Mouse (Mus musculus): ENCODE measurements around the gene Ccl5.

DNA sequence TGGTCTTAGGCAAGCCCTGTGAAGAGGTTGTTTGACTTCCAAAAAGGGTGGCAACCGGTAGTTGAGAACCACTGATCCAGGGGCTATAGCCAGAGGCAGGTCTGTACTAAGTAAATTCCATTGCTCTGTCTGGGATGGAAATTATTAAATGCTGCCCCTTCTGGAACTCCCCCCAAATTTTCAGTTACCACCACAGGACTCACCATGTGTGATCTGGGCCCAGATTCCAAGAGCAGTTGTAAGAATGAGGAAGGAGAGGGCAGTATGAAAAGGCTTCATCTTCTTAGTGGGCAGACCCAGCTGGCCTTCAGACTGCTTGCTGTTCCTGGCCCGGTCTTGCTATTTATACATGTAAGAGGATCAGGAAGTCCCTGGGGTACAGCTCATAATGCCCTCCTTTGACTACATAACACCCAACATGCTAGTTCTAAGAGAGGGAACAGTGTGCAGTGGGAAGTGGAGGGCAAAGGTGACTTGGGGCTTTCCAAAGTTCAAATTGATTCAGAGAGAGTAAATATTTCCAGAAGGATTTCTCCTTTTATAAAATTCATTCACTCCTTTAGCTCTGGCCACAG, 48.0 kb upstream of the Ccl5 start, which contains the start of gene Ccl9:
- TF ChIP-seq POLR2A (IDR thresholded peaks at IDR 0.05; ENCODE audit: insufficient read depth, low read depth, low read length): no peak
- TF ChIP-seq CTCF (IDR thresholded peaks at IDR 0.05; ENCODE audit: insufficient read depth, low read depth, low read length): no peak
